23 mouse cellular contexts compared by ENCODE assay signal in genomic region chr6:122466092-122466713, GRCm38 (mm10). TPM values are rescaled to one million over a fixed set of nuclear protein-coding genes. Genes with fewer than 3 reads are reported as not detected.
DNase-seq lines count a peak whose midpoint lies in the region; ATAC-seq lines count a peak whose summit lies in the region.
"Had no signal": no experiment of that assay in that cellular context is flagged by ENCODE, and none has a peak within 500 bp of the region (broad histone marks: within the 10 kb centered on the region; RNA-seq: fewer than 3 reads in every experiment).

No protein-coding gene starts in this region.

- H3K9ac ChIP-seq in hindbrain, embryonic 13.5 days: no peak overlapping the region
- H3K9ac ChIP-seq in hindbrain, embryonic 11.5 days (ENCODE audit: low read depth, low read length): no peak overlapping the region
- no peak overlapping the region for H3K9ac ChIP-seq in midbrain, embryonic 13.5 days (replicated peaks)
- H3K9ac ChIP-seq: neural tube, embryonic 12.5 days; stomach, embryonic 15.5 days had no signal

- no peak overlapping the region for H3K4me2 ChIP-seq in hindbrain, embryonic 13.5 days
- H3K4me2 ChIP-seq in hindbrain, embryonic 11.5 days (replicated peaks; ENCODE audit: low read depth, low read length): no peak overlapping the region
- no peak overlapping the region for H3K4me2 ChIP-seq in midbrain, embryonic 13.5 days (replicated peaks)
- H3K4me2 ChIP-seq: liver, embryonic 11.5 days; neural tube, embryonic 12.5 days; stomach, embryonic 15.5 days had no signal

- H3K27ac ChIP-seq in hindbrain, embryonic 13.5 days: peak overlapping the region; percentile 23; the same call in 1 of the 2 replicates
- H3K27ac ChIP-seq in hindbrain, embryonic 11.5 days (ENCODE audit: low read depth, low read length): no peak overlapping the region
- H3K27ac ChIP-seq in midbrain, embryonic 13.5 days: no peak overlapping the region
- H3K27ac ChIP-seq: heart, adult 2 months; neural tube, embryonic 12.5 days; stomach, embryonic 15.5 days had no signal

- H3K36me3 ChIP-seq in hindbrain, embryonic 13.5 days: peaks cover 74% of the 10 kb centered on the region
- H3K36me3 ChIP-seq in hindbrain, embryonic 11.5 days (ENCODE audit: control insufficient read depth, insufficient read depth, low read length): peaks cover 5% of the 10 kb centered on the region; the same call in 1 of the 2 replicates
- H3K36me3 ChIP-seq in midbrain, embryonic 13.5 days: peaks cover 77% of the 10 kb centered on the region
- H3K36me3 ChIP-seq: stomach, embryonic 15.5 days had no signal

- ATAC-seq in hindbrain, embryonic 13.5 days (ENCODE audit: low FRiP score): no peak
- no peak for ATAC-seq in hindbrain, embryonic 11.5 days (ENCODE audit: low FRiP score)
- ATAC-seq in midbrain, embryonic 13.5 days: peak; percentile 53; the same call in 1 of the 2 replicates
- ATAC-seq: inflammation-experienced regulatory T-cells, adult 6 months had no signal

- H3K27me3 ChIP-seq in hindbrain, embryonic 13.5 days: no peaks in the 10 kb centered on the region
- no peaks in the 10 kb centered on the region for H3K27me3 ChIP-seq in hindbrain, embryonic 11.5 days (ENCODE audit: control insufficient read depth, insufficient read depth, low read length)
- no peaks in the 10 kb centered on the region for H3K27me3 ChIP-seq in midbrain, embryonic 13.5 days
- H3K27me3 ChIP-seq: neural tube, embryonic 12.5 days; stomach, embryonic 15.5 days had no signal

- DNase-seq in adrenal gland, adult 2 months: peak; percentile 14
- DNase-seq in adrenal gland, adult 18-20 months (ENCODE audit: low spot score in 2 of 2): no peak
- no peak for DNase-seq in hindbrain, embryonic 11.5 days (ENCODE audit: low spot score)
- peak; percentile 19 for DNase-seq in 3134 (ENCODE audit: extremely low read depth, insufficient read length, low spot score)
- DNase-seq in lung, postnatal 10 days: no peak
- DNase-seq in thymus, postnatal 36 days: no peak
- DNase-seq: cerebellum, adult 9-11 months; embryo, embryonic 11 days; gastrocnemius, postnatal 10 days; heart, adult 2 months; kidney, adult 9 months; lung, adult 2 months; lung, postnatal 4 days had no signal

- no peak overlapping the region for H3K4me3 ChIP-seq in hindbrain, embryonic 13.5 days
- H3K4me3 ChIP-seq in hindbrain, embryonic 11.5 days (ENCODE audit: low read depth, low read length): no peak overlapping the region
- H3K4me3 ChIP-seq in midbrain, embryonic 13.5 days (replicated peaks): no peak overlapping the region
- H3K4me3 ChIP-seq: heart, adult 2 months; neural tube, embryonic 12.5 days; stomach, embryonic 15.5 days had no signal

- 66% methylated on average over 3 of the region's 3 CpGs for WGBS in hindbrain, embryonic 13.5 days
- WGBS in hindbrain, embryonic 11.5 days: 67% methylated on average over 3 of the region's 3 CpGs
- WGBS in midbrain, embryonic 13.5 days: 67% methylated on average over 3 of the region's 3 CpGs

- H3K4me1 ChIP-seq in hindbrain, embryonic 13.5 days (replicated peaks): peaks cover 6% of the 10 kb centered on the region
- no peaks in the 10 kb centered on the region for H3K4me1 ChIP-seq in hindbrain, embryonic 11.5 days (replicated peaks; ENCODE audit: control insufficient read depth, insufficient read depth, low read length)
- 0 out of 2 replicates have a peak, but pooled peaks cover 2% of the 10 kb centered on the region for H3K4me1 ChIP-seq in midbrain, embryonic 13.5 days (replicated peaks)
- H3K4me1 ChIP-seq: neural tube, embryonic 12.5 days; stomach, embryonic 15.5 days had no signal

- H3K9me3 ChIP-seq in hindbrain, embryonic 13.5 days: no peaks in the 10 kb centered on the region
- H3K9me3 ChIP-seq in hindbrain, embryonic 11.5 days (ENCODE audit: control insufficient read depth, low read length): no peaks in the 10 kb centered on the region
- no peaks in the 10 kb centered on the region for H3K9me3 ChIP-seq in midbrain, embryonic 13.5 days
- H3K9me3 ChIP-seq: neural tube, embryonic 12.5 days; stomach, embryonic 15.5 days had no signal

RNA-seq across cellular contexts. Expression of gene Rimklb, which starts 32.4 kb away (rescaled TPM):
- total RNA-seq in adrenal gland, adult 2 months (2021): not detected
- polyA plus RNA-seq in adrenal gland, adult 2 months (2012; rRNA removed): 0.09 TPM in 1 of 2 replicates, not detected in the other
- total RNA-seq in adrenal gland, adult 18-20 months (2021): under 1 TPM in 1 of 2 experiments, not detected in 1; 0.58 TPM
- 102 and 103 TPM in 2 replicates for polyA plus RNA-seq in hindbrain, embryonic 13.5 days (2015; fragmentation: Nextera tagmentation; extraction: Ambion mirVana)
- 62.1 and 63.4 TPM in 2 replicates for polyA plus RNA-seq in hindbrain, embryonic 11.5 days (2014; fragmentation: Nextera tagmentation; extraction: Ambion mirVana)
- polyA plus RNA-seq in midbrain, embryonic 13.5 days (2015; fragmentation: Nextera tagmentation; extraction: Ambion mirVana): 98.2 and 104 TPM in 2 replicates
- total RNA-seq: CH12.LX; heart, adult 2 months; monocyte, adult 5-6 weeks had no signal
- polyA plus RNA-seq: spleen, adult 2 months had no signal

RNA-seq across cellular contexts. Expression of gene Mfap5, which starts 39.4 kb away (rescaled TPM):
- 10 to 100 TPM; 15.5 to 22.6 TPM for total RNA-seq in adrenal gland, adult 2 months (2021)
- polyA plus RNA-seq in adrenal gland, adult 2 months (2012; rRNA removed): 38.2 and 38.8 TPM in 2 replicates
- 10 to 100 TPM in 1 of 2 experiments, 1 to 10 TPM in 1; 8.4 to 33.6 TPM for total RNA-seq in adrenal gland, adult 18-20 months (2021)
- 1.7 and 1.9 TPM in 2 replicates for polyA plus RNA-seq in hindbrain, embryonic 13.5 days (2015; fragmentation: Nextera tagmentation; extraction: Ambion mirVana)
- 1.2 and 1.6 TPM in 2 replicates for polyA plus RNA-seq in hindbrain, embryonic 11.5 days (2014; fragmentation: Nextera tagmentation; extraction: Ambion mirVana)
- polyA plus RNA-seq in midbrain, embryonic 13.5 days (2015; fragmentation: Nextera tagmentation; extraction: Ambion mirVana): 1.7 and 1.8 TPM in 2 replicates
- total RNA-seq: left cerebral cortex, postnatal 36 days; monocyte, adult 5-6 weeks had no signal
- polyA plus RNA-seq: inflammation-experienced regulatory T-cells, adult 6 months had no signal

Comparison
In these comparisons a context has a peak if more than half of its experiments do, and no peak if none do; other contexts are left out.
1. DNase-seq: peak in adrenal gland, adult 2 months (single experiment) and 3134 (single experiment); none in adrenal gland, adult 18-20 months (0 of 2), hindbrain, embryonic 11.5 days (single experiment), lung, postnatal 10 days (single experiment) and thymus, postnatal 36 days (0 of 2).
2. RNA of gene Rimklb, which starts 32.4 kb away (polyA plus RNA-seq): 102 to 103 TPM in hindbrain, embryonic 13.5 days, 98.2 to 104 TPM in midbrain, embryonic 13.5 days and 62.1 to 63.4 TPM in hindbrain, embryonic 11.5 days; 0.09 TPM in adrenal gland, adult 2 months; every median in the first group is over 10 times any median in the second.
3. RNA of gene Mfap5, which starts 39.4 kb away (polyA plus RNA-seq): 38.2 to 38.8 TPM in adrenal gland, adult 2 months; 1.7 to 1.9 TPM in hindbrain, embryonic 13.5 days, 1.7 to 1.8 TPM in midbrain, embryonic 13.5 days and 1.2 to 1.6 TPM in hindbrain, embryonic 11.5 days; every median in the first group is over 10 times any median in the second.